Mouse (Mus musculus) thymus, postnatal 25 days (tissue): ENCODE data around the gene Ropn1l.

Source experiments
- DNase-seq: peaks from one replicate; pipeline ENCODE4 v3.0.0; 2022

Gene Ropn1l

DNA sequence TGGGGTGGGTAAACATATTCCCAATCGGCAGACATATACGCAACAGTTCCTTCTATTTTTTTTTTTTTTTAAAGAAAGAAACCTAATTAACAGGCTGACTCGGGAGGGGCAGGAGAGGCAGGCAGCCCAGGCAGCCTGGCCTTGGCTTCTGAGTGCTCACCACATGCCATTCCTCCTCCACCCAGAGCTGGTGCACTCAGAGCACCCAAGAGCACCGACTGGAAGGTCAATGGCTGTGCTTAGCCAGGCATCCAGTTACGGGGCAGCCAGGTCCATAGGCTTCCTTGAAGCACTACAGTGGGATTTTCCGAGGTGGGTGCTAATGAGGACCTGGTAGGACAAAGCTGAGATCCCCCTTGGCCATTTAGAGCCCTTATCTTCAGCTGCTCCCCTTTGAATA lies 11.5 kb downstream of the Ropn1l start:
- no peak for DNase-seq

DNA sequence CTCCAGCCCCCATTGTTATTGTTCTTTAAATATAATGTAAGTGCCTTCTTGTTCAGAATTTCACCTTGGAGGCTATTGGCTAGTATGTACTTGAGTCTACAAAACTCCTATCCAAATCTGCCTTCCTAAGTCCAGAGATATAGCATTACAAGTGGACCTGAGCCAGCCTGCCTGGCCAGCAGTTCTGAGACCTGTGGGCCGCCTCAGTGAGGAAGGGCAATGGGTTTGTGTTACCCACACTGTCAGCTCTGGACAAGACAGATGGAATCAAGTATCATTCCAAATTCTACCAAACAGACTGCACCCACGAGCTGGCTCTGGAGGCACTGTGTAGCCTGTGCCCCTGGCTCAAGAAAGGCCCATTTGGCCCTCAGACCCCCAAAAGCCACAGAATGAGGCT lies 16.7 kb downstream of the Ropn1l start:
- DNase-seq, result no peak

DNA sequence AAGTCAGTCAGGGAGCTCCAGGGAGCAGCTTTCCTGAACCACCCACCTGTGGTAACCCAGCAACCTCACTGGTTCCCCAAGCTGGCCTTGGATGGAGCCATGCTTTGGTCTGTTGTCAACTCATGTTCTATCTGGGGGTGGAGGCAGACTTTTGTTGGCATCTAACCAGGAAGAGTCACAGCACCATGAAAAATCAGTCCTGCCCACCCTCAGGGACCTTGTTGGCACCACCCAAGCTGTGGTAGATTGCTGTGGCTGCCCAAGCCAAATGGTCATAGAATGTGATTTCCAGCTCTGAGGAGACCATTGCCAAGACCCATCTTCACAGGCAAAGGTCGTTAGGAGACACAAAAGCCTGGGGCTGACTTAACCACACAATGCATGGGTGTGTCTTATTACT lies 17.5 kb downstream of the Ropn1l start:
- no peak for DNase-seq

DNA sequence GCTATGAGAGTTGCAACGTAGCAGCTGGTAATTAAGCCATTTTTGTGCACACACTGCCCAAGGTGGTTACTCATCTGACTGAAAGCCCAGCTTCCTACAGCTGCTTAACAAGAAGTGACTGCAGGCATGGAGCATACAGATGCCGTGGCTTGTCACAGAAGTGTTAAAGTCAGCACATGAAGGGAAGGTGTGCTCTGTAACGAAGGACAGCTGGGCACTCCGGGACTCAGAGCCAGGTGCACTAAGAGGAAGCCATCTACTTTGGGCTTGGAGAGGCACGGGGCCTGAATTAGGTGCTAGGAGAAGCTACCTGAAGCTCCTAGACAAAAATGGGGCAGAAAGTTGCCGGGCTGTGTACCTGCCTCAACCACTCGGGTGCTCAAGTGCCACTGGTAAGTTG lies 19.8 kb downstream of the Ropn1l start:
- DNase-seq, result no peak

DNA sequence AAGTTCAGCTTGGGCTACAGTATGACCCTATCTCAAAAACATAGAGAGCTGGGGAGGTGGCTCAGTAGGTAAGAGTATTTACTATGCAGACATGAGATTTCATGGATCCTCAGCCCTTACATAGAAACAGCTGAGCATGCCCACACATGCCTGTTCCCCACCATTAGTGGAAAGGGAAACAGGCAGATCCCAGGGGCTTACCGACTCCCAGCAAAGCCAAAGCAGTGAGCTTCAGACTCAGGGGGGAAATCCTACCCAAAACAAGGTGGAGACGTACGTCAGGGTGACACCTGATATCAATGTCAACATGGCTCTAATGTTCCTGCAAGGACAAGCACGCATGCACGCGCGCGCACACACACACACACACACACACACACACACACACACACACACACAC lies 21.7 kb downstream of the Ropn1l start:
- no peak for DNase-seq

DNA sequence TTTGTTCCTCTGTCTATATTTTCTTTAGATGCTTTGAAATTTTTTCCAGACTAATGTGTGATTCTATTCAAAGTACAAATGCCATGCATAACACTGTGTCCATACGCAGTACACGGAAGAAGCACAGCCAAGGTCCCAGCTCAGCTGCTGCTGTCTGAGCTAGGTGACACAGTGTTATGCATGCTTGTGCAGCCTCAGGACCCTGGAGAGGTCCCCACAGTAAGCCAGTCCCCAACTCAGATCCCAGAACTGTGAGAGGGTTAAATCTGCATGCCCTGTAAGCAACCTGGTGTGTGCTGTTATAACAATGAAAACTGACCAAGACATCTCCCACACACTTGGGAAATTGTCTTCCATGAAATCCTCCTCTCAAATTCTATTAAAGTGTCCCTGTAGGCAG lies 23.5 kb downstream of the Ropn1l start:
- no peak for DNase-seq

DNA sequence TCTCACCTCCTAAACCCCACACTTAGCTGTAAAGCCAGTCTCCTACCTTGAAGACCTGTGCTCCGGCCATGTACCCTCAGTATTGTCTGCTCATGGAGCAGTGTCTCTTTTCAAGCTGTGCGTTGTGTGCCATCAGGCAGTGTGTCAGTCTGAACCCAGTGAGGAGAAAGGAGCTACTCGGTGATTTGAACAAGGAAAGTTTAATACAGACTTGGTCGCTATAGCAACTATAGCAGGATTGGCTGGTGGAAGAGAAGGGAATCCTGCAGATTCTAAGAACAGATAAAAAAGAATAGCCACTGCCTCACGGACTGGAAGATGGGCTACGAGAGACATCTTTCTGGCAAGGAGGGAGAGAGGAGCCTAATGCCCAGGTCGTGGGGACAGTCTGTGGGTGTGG lies 24.1 kb downstream of the Ropn1l start:
- no peak for DNase-seq

DNA sequence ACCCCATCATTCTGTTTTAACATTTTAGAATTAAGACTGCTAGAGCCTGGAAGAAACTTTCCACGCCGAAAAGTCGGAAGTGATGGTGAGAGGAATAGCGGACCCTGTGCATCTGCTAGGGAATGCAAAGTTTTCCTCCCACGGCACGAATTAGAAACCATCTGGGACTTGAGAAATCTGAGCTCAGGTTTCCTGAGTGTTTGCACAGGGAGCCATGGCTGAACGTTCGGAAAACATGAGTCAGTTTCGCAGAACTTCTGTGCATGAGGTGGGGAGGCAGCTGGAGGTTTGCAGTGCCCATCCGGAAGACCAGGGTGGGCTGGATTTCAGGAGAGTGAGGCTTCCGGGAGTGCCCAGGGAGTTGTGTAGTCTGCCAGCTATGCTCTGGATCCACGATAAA lies 25.0 kb downstream of the Ropn1l start:
- DNase-seq, result no peak

DNA sequence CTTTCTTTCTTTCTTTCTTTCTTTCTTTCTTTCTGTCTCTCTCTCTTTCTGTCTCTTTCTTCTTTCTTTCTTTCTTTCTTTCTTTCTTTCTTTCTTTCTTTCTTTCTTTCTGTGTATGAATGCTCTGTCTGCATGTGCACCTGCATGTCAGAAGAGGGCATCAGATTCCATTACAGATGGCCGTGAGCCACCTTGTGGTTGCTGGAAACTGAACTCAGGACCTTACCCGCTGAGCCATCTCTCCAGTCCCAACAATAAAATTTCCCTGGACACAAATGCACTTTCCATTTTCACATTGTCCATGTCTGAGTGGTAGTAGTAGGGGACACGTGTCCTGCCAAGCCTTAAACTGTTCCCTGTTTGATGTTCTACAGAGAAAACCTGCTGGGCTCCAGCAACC lies 26.1 kb downstream of the Ropn1l start:
- DNase-seq, result no peak

DNA sequence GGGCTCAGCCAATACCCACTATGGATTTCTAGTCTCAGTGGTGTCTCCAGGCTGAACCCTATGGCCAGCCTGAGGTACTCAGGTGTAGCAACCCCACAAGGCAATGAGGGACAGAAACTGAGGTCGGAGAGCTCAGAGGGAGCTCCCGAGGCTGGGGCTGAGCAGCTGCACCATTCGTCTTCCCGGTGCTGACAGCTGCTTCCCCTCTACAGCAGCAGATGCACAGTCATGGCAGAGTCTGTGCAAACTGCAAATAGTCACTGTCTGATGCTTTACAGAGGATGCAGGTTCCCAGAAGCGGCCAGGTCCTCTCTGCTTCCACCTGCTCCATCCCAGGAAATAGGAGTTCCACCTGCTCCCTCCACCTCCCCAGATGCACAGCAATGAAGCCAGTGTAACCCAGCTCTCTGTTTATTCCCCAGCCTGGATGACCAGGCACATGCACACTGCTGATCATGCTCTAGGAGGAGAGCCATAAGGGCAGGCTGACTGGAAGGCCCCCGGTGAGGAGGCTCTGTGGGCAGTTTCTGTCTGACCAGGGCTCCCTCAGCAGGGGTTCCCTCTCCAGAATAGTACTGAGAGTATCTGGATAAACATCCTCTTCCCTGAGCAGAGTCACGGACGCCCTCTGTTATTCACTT lies 27.4 kb downstream of the Ropn1l start:
- DNase-seq, result no peak

DNA sequence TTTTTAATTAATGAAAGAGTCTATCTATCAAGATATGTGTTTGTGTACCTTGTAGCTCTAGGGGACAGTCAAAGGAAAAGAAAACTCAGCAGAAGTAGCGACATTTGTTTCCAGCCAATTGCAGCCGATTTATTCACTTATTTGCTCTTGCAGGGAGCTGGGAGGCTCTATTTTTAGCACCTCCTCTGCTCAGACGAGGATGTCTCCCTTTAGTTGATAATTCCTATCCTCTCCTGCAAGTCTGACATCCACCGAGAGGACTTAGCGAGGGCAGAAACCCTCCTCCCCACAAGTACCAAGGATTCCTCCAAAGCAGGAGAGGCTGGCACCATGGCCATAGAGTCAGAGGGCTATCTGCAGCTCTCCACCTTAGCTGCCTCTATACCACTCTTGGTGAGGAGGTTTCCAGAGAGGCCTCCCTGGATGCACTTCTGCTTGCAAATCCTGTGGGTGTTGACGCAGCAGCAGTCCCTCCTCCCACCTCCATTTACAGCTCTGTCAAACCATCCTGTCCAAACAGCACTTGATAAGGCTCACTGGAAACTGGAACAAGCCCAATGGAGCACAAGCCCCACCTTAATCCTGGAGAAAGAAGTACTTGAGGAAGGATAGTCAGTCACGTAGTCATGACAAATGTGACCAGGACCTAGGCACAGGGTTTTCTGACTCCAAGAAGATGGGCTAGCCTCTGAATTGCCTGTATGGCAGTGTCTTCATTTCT lies 30.7 kb downstream of the Ropn1l start:
- DNase-seq, result no peak

DNA sequence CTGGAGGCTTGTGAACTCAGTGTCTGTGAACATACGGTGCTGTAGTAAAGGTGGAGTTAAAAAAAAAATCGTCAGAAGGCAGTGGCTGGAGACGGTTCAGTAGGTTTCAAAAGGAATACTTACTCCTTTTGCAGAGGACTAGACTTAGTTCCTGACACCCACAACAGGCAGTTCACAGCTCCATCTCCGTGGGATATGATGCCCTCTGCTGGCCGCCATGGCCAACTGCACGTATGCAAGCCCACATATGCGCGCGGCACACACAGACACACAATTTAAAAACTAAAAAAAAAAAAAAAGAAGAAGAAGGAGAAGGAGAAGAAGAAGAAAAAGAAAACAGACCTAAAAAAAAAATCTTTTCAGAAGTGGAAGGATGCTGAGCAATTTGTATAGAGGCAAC lies 34.5 kb downstream of the Ropn1l start:
- DNase-seq, result peak; percentile 40

DNA sequence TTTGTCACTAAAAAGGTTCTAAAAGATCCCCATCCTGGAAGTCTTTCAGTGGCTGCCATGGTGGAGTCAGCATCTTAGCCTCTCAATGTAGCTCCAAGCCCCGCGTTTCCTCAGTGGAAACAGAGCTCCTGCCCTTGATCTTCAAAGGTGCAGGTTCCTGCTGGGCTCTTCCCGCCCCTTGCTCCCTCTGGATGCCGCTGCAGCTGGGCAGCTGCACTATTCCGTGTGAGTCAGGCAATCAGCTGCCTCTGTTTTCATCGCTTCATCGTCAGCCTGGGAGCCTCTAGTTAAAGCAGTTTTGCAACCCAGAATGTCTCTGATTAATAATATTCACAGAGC lies 34.9 kb downstream of the Ropn1l start:
- no peak for DNase-seq

DNA sequence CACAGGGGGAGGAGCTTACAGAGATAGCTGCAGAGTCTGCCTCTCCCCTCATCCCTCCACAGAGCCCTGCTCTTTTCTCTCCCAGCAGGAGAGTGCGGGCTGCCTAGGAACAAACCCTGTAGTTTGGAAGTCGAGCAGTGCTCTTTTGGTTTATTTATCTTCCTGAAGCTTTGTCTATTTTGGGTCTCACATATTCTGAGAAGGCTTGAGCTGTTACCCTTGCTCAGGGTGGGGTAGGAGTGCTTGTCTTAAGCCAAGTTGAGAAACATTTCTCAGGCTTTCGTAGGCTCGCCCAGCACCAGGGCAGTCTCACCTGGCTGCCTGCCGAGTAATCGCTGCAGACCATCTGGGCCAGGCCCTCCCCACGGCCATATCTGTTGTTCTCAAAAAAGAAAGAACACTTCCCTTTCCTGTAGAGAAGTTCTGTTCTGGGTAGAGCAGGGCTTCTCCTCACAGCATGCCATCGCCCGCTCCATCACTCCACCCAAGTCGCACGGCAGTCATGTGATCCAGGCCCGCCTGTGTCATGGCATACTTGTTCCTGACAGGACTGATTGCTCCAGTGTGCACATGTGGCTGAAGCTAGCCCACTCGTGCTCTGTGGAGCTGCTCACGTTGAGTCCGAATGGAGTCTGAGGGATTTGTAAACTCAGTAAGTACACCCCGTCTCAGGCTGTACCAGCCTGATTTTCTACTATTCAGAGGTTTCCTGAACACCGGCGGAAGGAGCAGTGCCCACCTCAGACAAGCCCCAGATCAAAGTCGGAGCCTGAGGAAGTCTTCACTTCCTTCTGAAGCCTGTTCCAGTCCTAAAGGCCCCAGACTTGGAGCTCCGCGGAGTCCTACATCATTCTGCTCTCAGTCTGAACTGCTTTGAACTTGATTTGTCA lies 35.5 kb downstream of the Ropn1l start:
- peak; percentile 12 for DNase-seq

DNA sequence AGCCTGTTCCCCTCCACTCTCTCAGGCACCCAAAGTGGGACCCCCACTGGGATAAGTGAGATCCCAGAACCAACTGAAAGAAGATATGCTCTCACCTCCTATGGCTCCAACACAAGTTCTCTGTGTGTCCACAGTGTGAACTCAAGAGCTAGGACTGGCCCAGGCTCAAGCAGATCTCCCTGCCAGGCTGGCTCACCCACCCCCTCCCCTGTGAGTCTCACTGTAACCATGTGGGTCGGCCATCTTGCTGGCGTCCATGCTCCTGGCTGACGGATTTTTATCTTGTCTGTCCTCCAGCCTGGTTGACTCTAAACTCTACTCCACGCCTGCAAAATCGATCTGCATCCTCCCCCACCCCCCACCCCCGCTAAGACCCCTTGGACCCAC lies 36.1 kb downstream of the Ropn1l start:
- DNase-seq, result no peak

DNA sequence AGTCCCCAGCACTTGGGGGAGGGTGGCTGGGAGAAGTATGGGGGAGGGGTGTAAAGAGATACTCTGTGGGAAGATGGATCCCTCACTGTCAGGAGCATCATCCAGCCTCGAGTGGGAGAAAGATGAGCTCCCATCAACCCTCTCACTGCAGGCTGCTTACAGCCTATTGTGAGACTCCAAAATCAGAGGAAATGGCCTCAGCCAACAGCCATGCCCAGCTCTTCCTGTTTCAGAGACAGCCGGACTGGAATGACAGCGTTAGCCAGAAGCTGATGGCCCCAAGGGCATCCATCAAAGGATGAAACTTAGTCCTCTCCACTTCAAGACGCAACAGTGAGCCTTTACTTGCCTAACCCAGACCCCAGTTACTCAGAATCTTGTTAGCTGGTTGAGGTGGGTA lies 38.4 kb downstream of the Ropn1l start:
- DNase-seq, result no peak

DNA sequence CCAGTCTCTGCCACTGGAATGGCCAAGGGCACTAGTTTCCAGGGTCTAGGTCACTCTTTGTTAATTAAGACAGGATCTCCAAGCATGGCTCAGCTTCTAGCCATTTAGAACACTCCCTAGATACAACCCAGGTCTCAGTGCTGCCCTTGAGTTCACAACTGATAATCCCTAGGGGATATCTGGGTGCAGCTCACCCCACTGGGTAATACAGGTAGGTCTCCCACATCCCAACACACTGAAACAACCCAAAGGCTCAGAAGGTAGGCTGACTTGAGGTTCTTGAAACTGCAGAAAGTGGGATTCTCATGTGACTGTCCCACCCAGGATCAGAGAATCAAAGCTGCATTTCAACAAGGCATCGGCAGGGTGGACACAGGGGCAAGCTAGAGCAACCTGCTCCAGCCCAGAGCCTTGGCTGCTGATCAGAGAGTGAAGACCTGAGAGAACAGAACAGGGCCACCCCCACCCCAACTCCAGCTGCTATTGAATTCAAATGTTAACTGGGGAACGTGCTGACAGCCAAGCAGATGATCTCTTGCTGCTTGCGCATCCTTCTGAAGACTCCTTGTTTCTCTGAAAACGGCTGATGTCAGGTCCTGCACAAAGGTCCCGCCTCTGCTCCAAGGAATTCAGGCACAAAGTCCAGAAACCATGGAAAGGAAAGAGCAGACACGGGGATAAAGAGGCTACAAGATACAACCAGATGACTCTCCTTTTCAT lies 39.2 kb downstream of the Ropn1l start:
- no peak for DNase-seq

DNA sequence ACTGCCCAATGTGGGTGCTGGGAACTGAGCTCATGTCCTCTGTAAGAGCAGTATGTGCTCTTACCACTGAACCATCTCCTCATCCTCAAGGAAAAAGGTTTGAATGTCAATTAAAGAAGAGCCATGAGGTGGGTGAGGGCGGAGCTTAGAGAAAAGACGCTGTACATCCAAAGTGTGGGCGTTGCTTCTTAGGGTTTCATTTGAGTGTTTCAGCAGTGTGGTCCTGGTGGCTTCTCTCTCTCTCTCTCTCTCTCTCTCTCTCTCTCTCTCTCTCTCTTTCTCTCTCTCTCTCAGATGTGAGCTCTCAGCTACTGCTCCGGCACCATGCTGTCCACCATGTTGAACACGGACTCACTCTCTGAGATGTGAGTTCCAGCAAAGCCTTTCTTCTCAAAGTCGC lies 39.9 kb downstream of the Ropn1l start:
- DNase-seq, result no peak

DNA sequence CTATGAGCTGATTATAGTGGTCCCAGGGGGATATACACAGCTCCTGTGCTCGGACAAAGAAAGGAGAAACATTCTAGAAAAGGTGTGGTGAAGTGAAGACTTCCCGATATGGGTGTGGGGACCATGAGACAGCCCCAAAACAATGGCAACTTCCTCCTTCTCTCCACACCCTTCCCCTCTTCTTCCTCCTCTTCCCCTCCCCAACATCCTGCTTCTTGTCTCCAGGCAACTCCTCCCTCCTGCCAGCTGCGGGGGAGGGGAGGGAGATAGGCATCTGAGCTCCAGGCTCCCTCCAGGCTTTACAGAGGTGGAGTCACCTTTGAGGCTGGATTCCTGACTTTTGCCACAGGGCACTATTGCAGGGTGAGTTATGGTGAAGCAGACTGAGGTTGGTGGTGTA lies 40.6 kb downstream of the Ropn1l start:
- DNase-seq, result no peak

DNA sequence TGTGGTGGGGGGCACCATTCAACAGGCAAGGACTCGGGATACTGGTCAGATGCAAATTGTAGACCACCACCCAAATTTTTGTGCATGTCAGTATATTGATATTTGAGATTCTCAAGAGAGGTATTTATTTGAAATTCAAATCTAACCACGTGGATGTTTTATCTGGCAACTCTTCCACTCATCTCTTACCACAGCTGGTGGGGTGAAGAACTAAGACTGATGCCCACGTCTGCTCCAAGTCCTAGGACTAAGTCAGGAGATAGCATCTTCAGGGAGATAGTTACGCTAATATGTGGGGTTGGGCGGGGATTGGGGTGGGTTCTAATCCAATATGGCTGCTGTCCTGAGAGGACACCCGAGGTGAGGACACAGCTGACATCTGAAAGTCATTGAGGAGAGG lies 41.1 kb downstream of the Ropn1l start:
- DNase-seq, result no peak

DNA sequence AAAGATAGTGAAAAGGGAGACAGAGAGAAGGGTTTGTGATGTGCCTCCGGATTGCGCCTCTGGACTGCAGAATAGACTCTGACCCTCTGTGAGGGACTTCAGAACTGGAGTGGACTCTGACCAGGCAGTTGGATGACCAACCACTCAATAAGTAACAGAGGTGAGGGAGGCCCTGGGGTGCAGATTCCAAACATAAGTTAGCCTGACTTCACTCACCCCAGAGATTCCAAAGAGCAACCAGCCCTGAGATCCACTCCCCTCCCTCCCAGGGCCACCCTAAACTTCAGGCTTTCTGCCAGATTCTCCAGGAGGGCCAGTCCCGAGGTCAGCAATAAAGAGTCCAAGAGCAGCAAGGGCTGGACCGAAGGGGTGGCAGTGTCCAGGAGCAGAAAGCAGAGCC lies 46.0 kb downstream of the Ropn1l start:
- DNase-seq, result no peak

DNA sequence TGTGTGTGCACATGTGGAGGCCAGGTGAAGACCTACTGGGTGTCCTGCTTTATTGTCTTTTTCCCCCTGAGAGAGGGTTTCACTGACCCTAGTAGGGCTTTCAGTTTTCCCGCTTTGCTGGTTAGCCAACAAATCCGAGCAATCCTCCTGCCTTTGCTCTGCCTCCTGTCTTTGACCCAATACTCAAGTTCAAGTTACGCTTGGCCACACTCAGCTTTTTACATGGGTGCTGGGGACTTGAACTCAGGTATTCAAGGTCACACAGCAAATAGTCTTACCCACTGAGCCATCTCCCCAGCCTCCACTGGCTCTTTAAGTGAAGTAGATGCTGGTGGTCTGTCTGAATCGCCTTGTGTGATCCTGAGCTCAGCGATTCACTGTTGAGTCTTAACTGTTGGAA lies 46.7 kb downstream of the Ropn1l start:
- DNase-seq, result no peak

DNA sequence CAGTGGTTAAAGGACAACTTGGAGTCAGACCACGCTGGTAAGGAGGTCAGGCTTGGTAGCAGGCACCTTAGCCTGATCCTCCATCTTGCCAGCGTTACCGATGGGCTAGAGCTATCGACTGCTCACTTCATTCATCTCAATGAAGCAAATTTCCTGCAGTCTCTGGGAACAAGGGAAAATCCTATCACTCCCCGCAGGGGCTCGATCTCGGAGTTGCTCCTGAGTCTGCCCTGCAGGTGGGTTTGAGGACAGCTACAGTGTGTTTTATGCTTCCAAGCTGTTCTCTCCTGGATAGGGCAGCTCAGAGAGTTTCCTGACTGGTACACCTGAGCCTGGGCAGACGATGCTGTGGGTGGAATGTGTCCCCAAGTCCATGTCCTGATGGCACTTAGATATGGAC lies 49.2 kb downstream of the Ropn1l start:
- no peak for DNase-seq
